Mouse (Mus musculus) embryonic facial prominence, embryonic 11.5 days (tissue): ENCODE measurements around the gene Smg7. TPM values are rescaled to one million over a fixed set of nuclear protein-coding genes. Genes with fewer than 3 reads are reported as not detected.
A peak's percentile ranks its signal among the peaks of the same experiment; 100 is the strongest.

Experiments used
- ATAC-seq: fragments of 200-750 bp; cut with Nextera tagmentation; replicated peaks from 2 replicates; pipeline ENCODE4 v1.8.0; 2017; ENCODE audit warnings: low read depth; ENCODE audit not compliant: insufficient number of reproducible peaks, low FRiP score, low TSS enrichment
- DNase-seq: peaks from one replicate; pipeline ENCODE4 v3.0.0-alpha.2; 2015; ENCODE audit warnings: low spot score
- H3K27ac ChIP-seq: fragments of 300-500 bp; sonication (generic); replicated peaks from 2 replicates; pipeline ENCODE4 v1.5.1; 2014; ENCODE audit warnings: mild to moderate bottlenecking, low read depth, low read length, control low read depth
- H3K27me3 ChIP-seq: fragments of 300-500 bp; sonication (generic); 2 replicates; pipeline ENCODE4 v1.6.1; 2014; ENCODE audit warnings: mild to moderate bottlenecking, low read length, moderate library complexity, mixed read lengths; ENCODE audit not compliant: control insufficient read depth, insufficient read depth
- H3K36me3 ChIP-seq: fragments of 300-500 bp; sonication (generic); replicated peaks from 2 replicates; pipeline ENCODE4 v1.6.1; 2014; ENCODE audit warnings: low read depth, mild to moderate bottlenecking, low read length, moderate library complexity, mixed read lengths; ENCODE audit not compliant: control insufficient read depth, insufficient read depth
- H3K4me1 ChIP-seq: fragments of 300-500 bp; sonication (generic); 2 replicates; pipeline ENCODE4 v1.6.1; 2014; ENCODE audit warnings: low read length, mixed read lengths; ENCODE audit not compliant: control insufficient read depth, insufficient read depth
- H3K4me2 ChIP-seq: fragments of 300-500 bp; sonication (generic); 2 replicates; pipeline ENCODE4 v1.6.1; 2014; ENCODE audit warnings: low read depth, mild to moderate bottlenecking, control low read depth, low read length, moderate library complexity
- H3K4me3 ChIP-seq: fragments of 300-500 bp; sonication (generic); 2 replicates; pipeline ENCODE4 v1.5.1; 2014; ENCODE audit warnings: low read depth, low read length, control low read depth
- H3K9ac ChIP-seq: fragments of 300-500 bp; sonication (generic); replicated peaks from 2 replicates; pipeline ENCODE4 v1.6.1; 2014; ENCODE audit warnings: mild to moderate bottlenecking, control low read depth, low read length
- H3K9me3 ChIP-seq: fragments of 300-500 bp; sonication (generic); replicated peaks from 2 replicates; pipeline ENCODE4 v1.6.1; 2016; ENCODE audit warnings: mild to moderate bottlenecking, low read length, inconsistent platforms, mixed read lengths; ENCODE audit not compliant: control insufficient read depth
- WGBS: fragments of 180-500 bp; shearing (Covaris S2); extraction: QIAGEN DNeasy Blood & Tissue Kit; methylation state at CpG from one replicate; pipeline ENCODE4 v1.1.7; 2014; 5-methylcytosine and 5-hydroxymethylcytosine counted together
- polyA plus RNA-seq: library from polyadenylated mRNA; unstranded; fragments of >200 nt; fragmentation: Nextera tagmentation; extraction: Ambion mirVana; gene quantifications from 2 replicates; pipeline ENCODE4 v1.2.1, GENCODE M21; 2014

Smg7 gene
- polyA plus RNA-seq, 1 experiment from 2014 or later, result 44.6 TPM

DNA sequence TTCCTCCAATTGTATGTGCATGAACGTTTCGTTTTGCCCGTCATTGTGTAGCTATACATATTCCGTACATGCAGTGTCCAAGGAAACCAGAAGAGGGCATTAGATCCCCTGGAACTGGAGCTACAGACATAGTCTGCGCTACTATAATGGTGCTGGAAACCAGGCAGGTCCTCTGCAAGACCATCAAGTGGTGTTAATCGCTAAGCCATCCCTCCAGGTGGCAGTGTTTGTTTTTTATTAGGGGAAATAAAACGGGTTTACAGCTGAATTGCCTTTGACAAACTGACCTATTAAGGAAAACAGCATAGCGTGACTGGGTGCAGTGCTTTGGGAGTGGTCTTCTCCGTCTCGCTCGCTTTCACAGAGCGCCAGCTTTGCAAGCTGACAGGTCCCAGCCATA is 112.2 kb downstream of the Smg7 start:
- H3K4me2 ChIP-seq, result no peak overlapping the region
- no peaks in the 10 kb centered on the region; the same call in 1 of the 2 replicates for H3K4me1 ChIP-seq
- no peaks in the 10 kb centered on the region for H3K36me3 ChIP-seq
- DNase-seq (peak; percentile 72), ATAC-seq (no peak)
- no peaks in the 10 kb centered on the region for H3K9me3 ChIP-seq
- no peak overlapping the region for H3K4me3 ChIP-seq
- H3K27ac ChIP-seq, result no peak overlapping the region
- WGBS, result 30% methylated on average over 12 of the region's 12 CpGs
- H3K27me3 ChIP-seq, result no peaks in the 10 kb centered on the region
- no peak overlapping the region for H3K9ac ChIP-seq

DNA sequence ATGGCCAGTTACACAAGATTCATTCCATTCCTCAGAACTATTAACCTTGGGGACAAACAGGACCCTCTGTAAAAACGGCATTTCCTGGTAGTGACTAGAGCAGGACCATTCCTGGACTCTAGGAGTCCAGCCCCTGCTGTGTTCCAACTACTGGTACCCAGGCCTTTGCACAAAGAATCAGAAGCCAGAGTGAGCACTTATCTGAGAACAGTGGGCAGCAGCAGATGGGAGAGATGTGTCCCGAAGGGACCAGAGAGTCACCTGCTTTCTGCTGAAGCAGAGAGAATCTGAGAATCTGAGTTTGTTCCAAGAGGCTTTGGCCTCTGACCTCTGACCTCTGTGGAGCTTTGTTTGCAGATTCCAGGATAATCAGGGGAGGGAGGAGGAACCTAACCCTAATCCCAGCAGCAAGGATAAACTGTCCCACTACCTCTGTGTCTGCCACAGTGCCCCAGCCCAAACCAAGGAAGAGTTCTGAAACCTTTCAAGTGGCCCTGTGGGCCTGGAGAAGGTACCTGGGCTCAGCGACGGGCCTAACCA is 114.3 kb downstream of the Smg7 start:
- Histone ChIP-seq H3K27me3 (no peaks in the 10 kb centered on the region), H3K9me3 (no peaks in the 10 kb centered on the region), H3K4me1 (no peaks in the 10 kb centered on the region; the same call in 1 of the 2 replicates), H3K36me3 (no peaks in the 10 kb centered on the region), H3K9ac (no peak overlapping the region), H3K4me2 (no peak overlapping the region), H3K27ac (no peak overlapping the region), H3K4me3 (no peak overlapping the region)
- WGBS, result 24% methylated on average over 4 of the region's 4 CpGs
- ATAC-seq (no peak), DNase-seq (no peak)

Other genes starting within 250 kb of the Smg7 start
- gene Apobec4, start 152.1 kb downstream of the Smg7 start, polyA plus RNA-seq, result not detected in 2 replicates
- gene Rgl1, start 136.3 kb downstream of the Smg7 start, polyA plus RNA-seq, result 26.0 and 28.0 TPM in 2 replicates
- 255 and 257 TPM in 2 replicates for gene Arpc5, start 136.1 kb downstream of the Smg7 start, polyA plus RNA-seq
- gene Ncf2, start 102.5 kb downstream of the Smg7 start, polyA plus RNA-seq, result 2.5 and 2.6 TPM in 2 replicates
- 4.3 and 6.8 TPM in 2 replicates for gene Nmnat2, start 52.3 kb upstream of the Smg7 start, polyA plus RNA-seq